Mouse (Mus musculus): ENCODE data around the gene Scgb1b17. TPM values are rescaled to one million over a fixed set of nuclear protein-coding genes. Genes with fewer than 3 reads are reported as not detected.
"Not testable (repeated sequence)": the region's sequence is repeated elsewhere in the genome, so short reads cannot be mapped to it uniquely, and the experiment has no call there.

The Scgb1b17 gene
- total RNA-seq (2021) = not detected
- long read RNA-seq, experiment 1 = 0 reads
- long read RNA-seq, experiment 2, partial matches to known transcripts = 0 of 1 reads
- long read RNA-seq, experiment 2, other reads (novel, unspliced or antisense) = 1 of 1 reads

GRCm38 (mm10) chr7:33063149-33063548 is at the start of gene Scgb1b17:
Gene Scgb1b17 (plus strand): TSS chr7:33063449.
- DNase-seq = not testable (repeated sequence)

GRCm38 (mm10) chr7:33056461-33056860 is 6.8 kb upstream of the Scgb1b17 start, which contains the start of gene Scgb2b17:
Gene Scgb2b17 (minus strand): TSS chr7:33056561.
- not testable (repeated sequence) for DNase-seq

Other genes starting within 250 kb of the Scgb1b17 start
- not detected for gene Scgb2b15, start 233.8 kb upstream of the Scgb1b17 start, total RNA-seq (2021)
- gene Scgb1b15, start 226.9 kb upstream of the Scgb1b17 start, total RNA-seq (2021) = not detected
- gene Scgb2b17, start 6.9 kb upstream of the Scgb1b17 start, total RNA-seq (2021) = not detected
- gene Scgb2b18, start 110.4 kb downstream of the Scgb1b17 start, total RNA-seq (2021) = not detected
- gene Scgb1b18, start 122.1 kb downstream of the Scgb1b17 start, total RNA-seq (2021) = not detected
- not detected for gene Scgb2b19, start 216.9 kb downstream of the Scgb1b17 start, total RNA-seq (2021)
- gene Scgb1b19, start 223.8 kb downstream of the Scgb1b17 start, total RNA-seq (2021) = not detected